Mouse (Mus musculus) heart, adult 2 months (tissue): ENCODE data around the gene Traf5. TPM values are rescaled to one million over a fixed set of nuclear protein-coding genes. Genes with fewer than 3 reads are reported as not detected.
A peak's percentile ranks its signal among the peaks of the same experiment; 100 is the strongest.

Experiments used
- DNase-seq, 2 experiments: peaks; one replicate each; pipeline ENCODE4 v3.0.0; 2021
- H3K27ac ChIP-seq: fragments of 200-600 bp; 2 replicates; pipeline ENCODE4 v1.8.1; 2022
- H3K27me3 ChIP-seq: fragments of 200-500 bp; 2 replicates; pipeline ENCODE4 v1.6.1; 2012; ENCODE audit warnings: mild to moderate bottlenecking, low read length, inconsistent platforms, mixed read lengths; ENCODE audit not compliant: control insufficient read depth, insufficient read depth
- H3K36me3 ChIP-seq: fragments of 200-500 bp; 2 replicates; pipeline ENCODE4 v1.6.1; 2012; ENCODE audit warnings: low read length, inconsistent platforms; ENCODE audit not compliant: control insufficient read depth, insufficient read depth
- H3K4me1 ChIP-seq: fragments of 200-500 bp; 2 replicates; pipeline ENCODE4 v1.6.1; 2011; ENCODE audit warnings: low read length; ENCODE audit not compliant: control insufficient read depth, insufficient read depth
- H3K4me3 ChIP-seq: fragments of 200-600 bp; 2 replicates; pipeline ENCODE4 v1.8.1; 2022
- H3K79me2 ChIP-seq: fragments of 200-500 bp; replicated peaks from 2 replicates; pipeline ENCODE4 v1.6.1; 2012; ENCODE audit warnings: mild to moderate bottlenecking, inconsistent platforms, low read length, moderate library complexity, mixed read lengths; ENCODE audit not compliant: control insufficient read depth, insufficient read depth
- H3K9ac ChIP-seq: fragments of 200-500 bp; 2 replicates; pipeline ENCODE4 v1.6.1; 2012; ENCODE audit warnings: low read depth, mild to moderate bottlenecking, control low read depth, inconsistent platforms, low read length, mixed read lengths
- CTCF ChIP-seq: fragments of 200-600 bp; IDR thresholded peaks from 2 replicates; pipeline ENCODE4 v1.8.1; 2022; ENCODE audit warnings: antibody characterized with exemption, mild to moderate bottlenecking, moderate library complexity
- EP300 ChIP-seq: fragments of 200-500 bp; IDR thresholded peaks from 2 replicates; pipeline ENCODE4 v1.6.1; 2011; ENCODE audit warnings: low read depth, low read length, control low read depth; ENCODE audit not compliant: insufficient read depth
- POLR2A ChIP-seq: fragments of 200-500 bp; IDR thresholded peaks from 2 replicates; pipeline ENCODE4 v1.6.1; 2011; ENCODE audit warnings: mild to moderate bottlenecking, low read depth, low read length, control low read depth; ENCODE audit not compliant: insufficient read depth
- WGBS: fragments of 180-500 bp; shearing (Covaris S2); methylation state at CpG from one replicate; pipeline ENCODE4 v1.1.7; 2018; 5-methylcytosine and 5-hydroxymethylcytosine counted together
- intact Hi-C: fragments of 180-260 bp; cut with DNase I; formaldehyde crosslinking; loops from one replicate; pipeline ENCODE4 v1.15.1; 2025
- polyA plus RNA-seq: library from polyadenylated mRNA; depleted of rRNA; stranded (reverse); fragments of >200 nt; gene quantifications from 2 replicates; pipeline ENCODE4 v1.2.3, GENCODE M21; 2012
- total RNA-seq, 2 experiments: library from RNA; stranded (reverse); gene quantifications; 2 replicates each; pipeline ENCODE4 v1.2.3; 2021

Gene Traf5
- total and polyA plus RNA-seq, 3 experiments, result 3.9 to 4.4 (median 4.3) TPM

DNA sequence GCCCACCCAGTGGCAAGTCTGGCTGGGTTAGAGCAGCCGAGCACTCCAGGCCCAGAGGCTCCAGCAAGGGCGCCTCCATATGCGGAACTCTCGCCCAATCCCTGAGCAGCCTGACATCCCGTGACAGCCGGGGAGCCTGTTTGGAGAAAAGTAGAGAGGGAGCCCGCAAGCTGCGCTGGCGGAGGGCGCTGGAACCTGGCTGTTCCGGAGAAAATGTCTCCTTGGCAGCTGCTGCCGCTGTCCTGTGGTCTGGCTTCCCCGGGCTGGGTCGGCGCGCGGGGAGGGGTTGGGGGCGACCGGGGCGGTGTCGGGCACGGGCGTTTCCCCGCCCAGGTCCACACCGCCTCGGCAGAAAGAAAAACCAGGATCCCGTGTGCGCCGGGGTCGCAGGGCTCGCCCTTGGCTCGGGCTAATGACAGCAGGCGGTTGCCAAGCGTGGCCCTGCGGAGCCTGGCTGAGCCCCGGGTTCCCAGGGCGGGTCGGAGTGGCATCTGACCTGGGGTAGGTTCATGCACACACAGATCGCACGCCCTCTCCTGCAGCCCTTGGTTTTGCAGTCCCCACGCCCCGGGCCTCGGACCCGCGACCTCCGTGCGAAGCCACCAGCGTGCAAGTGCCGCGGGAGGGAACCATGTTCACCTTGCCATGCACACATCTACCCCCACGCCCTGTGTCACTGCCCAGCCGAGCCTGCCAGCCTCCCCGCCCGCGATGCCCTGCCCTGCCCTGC is 44.4 kb upstream of the Traf5 start:
- Histone ChIP-seq H3K27me3 (no peaks in the 10 kb centered on the region), H3K4me3 (peak overlapping the region; percentile 78), H3K36me3 (peaks cover 10% of the 10 kb centered on the region), H3K27ac (peak overlapping the region; percentile 96), H3K4me1 (peaks cover 1% of the 10 kb centered on the region; the same call in 1 of the 2 replicates), H3K9ac (peak overlapping the region; percentile 96), H3K79me2 (0 out of 2 replicates have a peak, but pooled peaks cover 1% of the 10 kb centered on the region)
- under 1% methylated on average over 55 of the region's 55 CpGs for WGBS
- TF ChIP-seq EP300 (peak; percentile 24; the same call in 1 of the 2 replicates), POLR2A (peak; percentile 73), CTCF (no peak)
- intact Hi-C loops, result loop anchor here (10.0 kb wide), 1 partner anchor 1212 kb away; the partner anchor contains the start of gene Angel2
- DNase-seq, result peak; percentile 83 to 88

DNA sequence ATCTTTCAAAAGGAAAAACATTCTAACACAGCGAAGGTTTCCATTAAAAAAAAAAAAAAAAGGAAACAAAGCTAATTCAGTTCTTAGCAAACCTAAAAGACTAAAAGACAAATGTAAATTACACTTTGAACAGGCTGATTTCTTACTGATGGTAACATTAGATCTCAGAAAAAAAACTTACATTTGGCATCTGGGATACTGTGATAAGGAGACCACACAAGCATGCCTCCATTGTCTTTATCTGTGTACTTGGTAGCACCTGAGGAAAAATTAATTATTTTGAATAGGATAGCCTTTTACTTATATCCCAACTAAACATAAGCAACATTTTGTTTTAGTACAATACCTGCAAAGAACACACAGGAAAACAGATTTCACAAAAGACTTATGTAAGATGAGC is 37.8 kb upstream of the Traf5 start:
- no peaks in the 10 kb centered on the region; the same call in 1 of the 2 replicates for H3K4me1 ChIP-seq
- 79% methylated on average over 1 of the region's 1 CpGs for WGBS
- TF ChIP-seq EP300, result no peak
- TF ChIP-seq CTCF, result no peak
- no peak for TF ChIP-seq POLR2A
- H3K27ac ChIP-seq, result no peak overlapping the region
- DNase-seq, result no peak
- 0 out of 2 replicates have a peak, but pooled peaks cover 1% of the 10 kb centered on the region for H3K79me2 ChIP-seq
- no peak overlapping the region for H3K4me3 ChIP-seq
- no peaks in the 10 kb centered on the region for H3K27me3 ChIP-seq
- intact Hi-C loops, result loop anchor here (10.0 kb wide), 1 partner anchor 1205 kb away; the partner anchor contains the start of gene Angel2
- H3K36me3 ChIP-seq, result peaks cover 6% of the 10 kb centered on the region
- no peak overlapping the region for H3K9ac ChIP-seq

- no peak overlapping the region for H3K4me3 ChIP-seq
- H3K9ac ChIP-seq, result no peak overlapping the region
- H3K27me3 ChIP-seq, result no peaks in the 10 kb centered on the region
- intact Hi-C loops, result no loop called here
- peaks cover 4% of the 10 kb centered on the region for H3K36me3 ChIP-seq
- no peak overlapping the region for H3K27ac ChIP-seq
- TF ChIP-seq CTCF (no peak), POLR2A (no peak), EP300 (no peak)
- WGBS, result 83% methylated on average over 8 of the region's 8 CpGs
- DNase-seq, result no peak
- H3K79me2 ChIP-seq, result no peaks in the 10 kb centered on the region
- H3K4me1 ChIP-seq, result no peaks in the 10 kb centered on the region
Observed at GRCm38 (mm10) chr1:192128343-192128742, 36.0 kb upstream of the Traf5 start.

DNA sequence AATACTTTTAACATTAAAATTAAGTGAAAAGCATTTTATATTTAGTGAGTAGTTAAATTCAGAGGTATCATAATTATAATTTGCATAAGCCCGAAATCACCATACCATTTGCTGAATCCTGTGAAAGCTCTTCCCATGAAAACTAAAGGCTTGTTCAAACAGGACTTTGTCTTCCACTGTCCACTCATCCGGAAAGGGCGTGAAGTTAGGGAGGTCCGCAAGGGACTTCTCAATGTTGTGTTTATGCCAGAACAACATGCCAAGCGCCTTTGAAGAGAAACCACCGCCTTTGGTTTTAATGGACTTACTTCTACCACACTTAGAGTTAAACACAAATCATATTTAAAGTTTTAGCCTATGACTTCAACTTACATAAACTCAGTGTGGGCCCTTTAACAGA is 33.4 kb upstream of the Traf5 start:
- 86% methylated on average over 6 of the region's 6 CpGs for WGBS
- no peak for DNase-seq
- H3K9ac ChIP-seq, result no peak overlapping the region
- peaks cover 17% of the 10 kb centered on the region for H3K36me3 ChIP-seq
- no peak for TF ChIP-seq CTCF
- no peak for TF ChIP-seq POLR2A
- no peak for TF ChIP-seq EP300
- intact Hi-C loops, result no loop called here
- no peaks in the 10 kb centered on the region for H3K27me3 ChIP-seq
- no peaks in the 10 kb centered on the region; the same call in 1 of the 2 replicates for H3K79me2 ChIP-seq
- H3K4me3 ChIP-seq, result no peak overlapping the region
- no peak overlapping the region for H3K27ac ChIP-seq
- peaks cover 4% of the 10 kb centered on the region for H3K4me1 ChIP-seq

- H3K79me2 ChIP-seq, result no peaks in the 10 kb centered on the region; the same call in none of the 2 replicates
- H3K27me3 ChIP-seq, result no peaks in the 10 kb centered on the region
- H3K4me3 ChIP-seq, result no peak overlapping the region
- no peaks in the 10 kb centered on the region; the same call in 1 of the 2 replicates for H3K4me1 ChIP-seq
- H3K27ac ChIP-seq, result no peak overlapping the region
- H3K36me3 ChIP-seq, result peaks cover 28% of the 10 kb centered on the region
- H3K9ac ChIP-seq, result no peak overlapping the region
- intact Hi-C loops, result no loop called here
- TF ChIP-seq EP300 (no peak), POLR2A (no peak), CTCF (no peak)
- 79% methylated on average over 6 of the region's 6 CpGs for WGBS
- no peak for DNase-seq
Observed at GRCm38 (mm10) chr1:192116262-192116661, 23.9 kb upstream of the Traf5 start.

DNA sequence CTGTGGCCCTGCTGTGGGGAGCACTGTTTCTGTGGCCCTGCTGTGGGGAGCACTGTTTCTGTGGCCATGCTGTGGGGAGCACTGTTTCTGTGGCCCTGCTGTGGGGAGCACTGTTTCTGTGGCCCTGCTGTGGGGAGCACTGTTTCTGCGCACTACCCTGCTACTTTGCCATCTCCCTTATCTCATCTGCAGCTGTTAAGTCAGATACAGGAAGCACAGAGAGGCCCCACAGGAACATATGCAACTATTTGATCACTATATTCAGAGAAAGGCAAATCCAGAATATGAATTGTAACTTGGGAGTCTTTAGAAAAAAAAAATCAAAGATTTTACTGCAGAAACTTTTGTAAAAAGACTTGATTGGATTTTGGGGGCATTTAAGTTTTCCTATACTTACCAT is 23.0 kb upstream of the Traf5 start:
- H3K27ac ChIP-seq, result no peak overlapping the region
- TF ChIP-seq CTCF (no peak), POLR2A (no peak), EP300 (no peak)
- H3K4me1 ChIP-seq, result no peaks in the 10 kb centered on the region
- intact Hi-C loops, result no loop called here
- no peak overlapping the region for H3K4me3 ChIP-seq
- peaks cover 20% of the 10 kb centered on the region for H3K36me3 ChIP-seq
- H3K79me2 ChIP-seq, result no peaks in the 10 kb centered on the region; the same call in 1 of the 2 replicates
- WGBS, result 66% methylated on average over 1 of the region's 1 CpGs
- no peaks in the 10 kb centered on the region for H3K27me3 ChIP-seq
- no peak overlapping the region for H3K9ac ChIP-seq
- DNase-seq, result no peak
